Mouse (Mus musculus): Measurements from ENCODE around the gene Tfcp2l1. TPM values are rescaled to one million over a fixed set of nuclear protein-coding genes. Genes with fewer than 3 reads are reported as not detected.

The Tfcp2l1 gene
- total RNA-seq (2021): under 1 TPM; 0.32 to 0.47 TPM
- polyA plus RNA-seq (2012; rRNA removed): 0.29 and 0.33 TPM in 2 replicates
- long read RNA-seq: 0 reads

- TF ChIP-seq POLR2A (IDR thresholded peaks at IDR 0.05; ENCODE audit: insufficient read depth, low read depth, low read length): no peak
- TF ChIP-seq CTCF (IDR thresholded peaks at IDR 0.05): peak; percentile 48
- H3K27ac ChIP-seq: no peak within 1 kb of the TSS
- peak; percentile 75 to 83 for DNase-seq
- under 1% methylated on average over 48 of the region's 48 CpGs for WGBS
- H3K4me3 ChIP-seq: peak within 1 kb of the TSS; percentile 50
- intact Hi-C loops (cut with DNase I): no loop called here
- H3K79me2 ChIP-seq (replicated peaks; ENCODE audit: control insufficient read depth, insufficient read depth, low read length): no peaks in the 10 kb centered on the region
- H3K4me1 ChIP-seq (ENCODE audit: control insufficient read depth, insufficient read depth, low read length): no peaks in the 10 kb centered on the region
- H3K36me3 ChIP-seq (ENCODE audit: control insufficient read depth, insufficient read depth, low read length): no peaks in the 10 kb centered on the region
- no peaks in the 10 kb centered on the region for H3K27me3 ChIP-seq (ENCODE audit: control insufficient read depth, insufficient read depth, low read length)
- H3K9ac ChIP-seq (ENCODE audit: low read depth, low read length): no peak within 1 kb of the TSS; the same call in 1 of the 2 replicates
These were observed at the start of gene Tfcp2l1 for GRCm38 (mm10) chr1:118627781-118628464. Gene Tfcp2l1 (plus strand): TSS chr1:118627945.

DNA sequence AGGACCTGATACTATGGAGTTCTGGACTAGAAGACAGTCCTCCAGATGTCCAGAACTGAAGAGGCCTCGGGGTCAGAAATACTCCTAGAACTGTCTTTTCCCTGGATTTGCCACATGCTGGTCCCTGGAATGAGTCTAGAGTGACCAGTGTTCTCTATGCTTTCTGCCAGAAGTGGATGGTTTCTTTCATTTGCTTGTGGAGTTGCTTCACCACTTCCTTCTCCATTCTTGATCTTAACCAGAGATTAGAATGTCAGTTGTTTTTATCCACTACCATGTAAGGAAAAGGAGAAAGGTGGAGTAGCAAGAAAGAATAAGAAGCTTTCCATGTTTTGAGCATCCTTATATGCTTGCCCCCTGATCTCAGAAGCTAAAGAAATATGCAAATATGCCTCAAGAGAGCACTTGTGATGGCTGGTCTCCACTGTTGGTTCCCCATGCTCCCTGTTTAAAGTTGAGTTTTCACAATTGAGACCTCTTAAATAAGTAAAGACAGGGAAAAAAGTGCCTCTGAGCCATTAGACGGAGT is 47.5 kb upstream of the Tfcp2l1 start:
- WGBS: 90% methylated on average over 2 of the region's 2 CpGs
- Histone ChIP-seq H3K27ac (no peak overlapping the region), H3K79me2 (replicated peaks; ENCODE audit: control insufficient read depth, insufficient read depth, low read length) (no peaks in the 10 kb centered on the region), H3K27me3 (ENCODE audit: control insufficient read depth, insufficient read depth, low read length) (no peaks in the 10 kb centered on the region), H3K4me1 (ENCODE audit: control insufficient read depth, insufficient read depth, low read length) (no peaks in the 10 kb centered on the region), H3K36me3 (ENCODE audit: control insufficient read depth, insufficient read depth, low read length) (no peaks in the 10 kb centered on the region), H3K4me3 (no peak overlapping the region), H3K9ac (ENCODE audit: low read depth, low read length) (no peak overlapping the region)
- intact Hi-C loops (cut with DNase I): no loop called here
- DNase-seq: no peak
- no peak for TF ChIP-seq POLR2A (IDR thresholded peaks at IDR 0.05; ENCODE audit: insufficient read depth, low read depth, low read length)
- no peak for TF ChIP-seq CTCF (IDR thresholded peaks at IDR 0.05)
- no peak for TF ChIP-seq EP300 (IDR thresholded peaks at IDR 0.05; ENCODE audit: insufficient read depth, low read depth, low read length)

GRCm38 (mm10) chr1:118581179-118581578 is 46.6 kb upstream of the Tfcp2l1 start:
- TF ChIP-seq CTCF (IDR thresholded peaks at IDR 0.05) (no peak), POLR2A (IDR thresholded peaks at IDR 0.05; ENCODE audit: insufficient read depth, low read depth, low read length) (no peak), EP300 (IDR thresholded peaks at IDR 0.05; ENCODE audit: insufficient read depth, low read depth, low read length) (no peak)
- H3K27me3 ChIP-seq (ENCODE audit: control insufficient read depth, insufficient read depth, low read length): no peaks in the 10 kb centered on the region
- H3K27ac ChIP-seq: no peak overlapping the region
- H3K4me3 ChIP-seq: no peak overlapping the region
- H3K4me1 ChIP-seq (ENCODE audit: control insufficient read depth, insufficient read depth, low read length): no peaks in the 10 kb centered on the region
- H3K9ac ChIP-seq (ENCODE audit: low read depth, low read length): no peak overlapping the region
- H3K79me2 ChIP-seq (replicated peaks; ENCODE audit: control insufficient read depth, insufficient read depth, low read length): no peaks in the 10 kb centered on the region
- DNase-seq: no peak
- intact Hi-C loops (cut with DNase I): no loop called here
- no peaks in the 10 kb centered on the region for H3K36me3 ChIP-seq (ENCODE audit: control insufficient read depth, insufficient read depth, low read length)
- WGBS: 82% methylated on average over 8 of the region's 8 CpGs

GRCm38 (mm10) chr1:118589721-118590120 is 38.0 kb upstream of the Tfcp2l1 start:
- H3K27me3 ChIP-seq (ENCODE audit: control insufficient read depth, insufficient read depth, low read length): no peaks in the 10 kb centered on the region
- WGBS: 50% methylated on average over 5 of the region's 5 CpGs
- peak overlapping the region; percentile 44 for H3K27ac ChIP-seq
- H3K4me1 ChIP-seq (ENCODE audit: control insufficient read depth, insufficient read depth, low read length): peaks cover 3% of the 10 kb centered on the region; the same call in 1 of the 2 replicates
- H3K79me2 ChIP-seq (replicated peaks; ENCODE audit: control insufficient read depth, insufficient read depth, low read length): no peaks in the 10 kb centered on the region
- TF ChIP-seq POLR2A (IDR thresholded peaks at IDR 0.05; ENCODE audit: insufficient read depth, low read depth, low read length) (no peak), CTCF (IDR thresholded peaks at IDR 0.05) (no peak), EP300 (IDR thresholded peaks at IDR 0.05; ENCODE audit: insufficient read depth, low read depth, low read length) (no peak)
- peaks cover 35% of the 10 kb centered on the region for H3K36me3 ChIP-seq (ENCODE audit: control insufficient read depth, insufficient read depth, low read length)
- no peak overlapping the region for H3K4me3 ChIP-seq
- intact Hi-C loops (cut with DNase I): no loop called here
- DNase-seq: peak in 1 of 2 experiments; percentile 19
- H3K9ac ChIP-seq (ENCODE audit: low read depth, low read length): no peak overlapping the region

DNA sequence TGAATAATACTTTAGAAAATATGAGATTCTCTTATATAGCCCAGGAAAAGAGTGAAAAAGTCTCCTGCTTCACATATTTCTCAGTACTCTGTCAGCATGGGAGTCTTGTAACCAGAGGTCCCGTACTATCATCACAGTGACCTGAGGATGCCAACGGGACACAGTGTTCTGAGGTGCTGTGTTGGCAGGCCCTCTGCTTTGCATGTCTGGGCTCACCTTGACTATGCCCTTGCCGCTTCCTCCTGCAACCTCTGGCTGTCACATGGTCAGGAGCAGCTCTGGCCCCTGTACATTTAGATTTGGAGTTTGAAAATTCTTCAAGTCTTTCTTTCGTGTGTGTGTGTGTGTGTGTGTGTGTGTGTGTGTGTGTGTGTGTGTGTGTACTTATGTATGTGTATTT is 34.8 kb upstream of the Tfcp2l1 start:
- Histone ChIP-seq H3K27ac (peak overlapping the region; percentile 37), H3K4me1 (ENCODE audit: control insufficient read depth, insufficient read depth, low read length) (peaks cover 3% of the 10 kb centered on the region; the same call in 1 of the 2 replicates), H3K36me3 (ENCODE audit: control insufficient read depth, insufficient read depth, low read length) (peaks cover 42% of the 10 kb centered on the region), H3K79me2 (replicated peaks; ENCODE audit: control insufficient read depth, insufficient read depth, low read length) (no peaks in the 10 kb centered on the region), H3K27me3 (ENCODE audit: control insufficient read depth, insufficient read depth, low read length) (no peaks in the 10 kb centered on the region), H3K9ac (ENCODE audit: low read depth, low read length) (no peak overlapping the region), H3K4me3 (no peak overlapping the region)
- TF ChIP-seq EP300 (IDR thresholded peaks at IDR 0.05; ENCODE audit: insufficient read depth, low read depth, low read length) (peak; percentile 89), CTCF (IDR thresholded peaks at IDR 0.05) (no peak), POLR2A (IDR thresholded peaks at IDR 0.05; ENCODE audit: insufficient read depth, low read depth, low read length) (no peak)
- WGBS: 71% methylated on average over 4 of the region's 4 CpGs
- DNase-seq: peak in 1 of 2 experiments; percentile 71
- intact Hi-C loops (cut with DNase I): no loop called here

GRCm38 (mm10) chr1:118595395-118595794 is 32.4 kb upstream of the Tfcp2l1 start:
- DNase-seq: no peak
- 39% methylated on average over 2 of the region's 2 CpGs for WGBS
- intact Hi-C loops (cut with DNase I): no loop called here
- H3K9ac ChIP-seq (ENCODE audit: low read depth, low read length): no peak overlapping the region
- no peak overlapping the region for H3K27ac ChIP-seq
- H3K79me2 ChIP-seq (replicated peaks; ENCODE audit: control insufficient read depth, insufficient read depth, low read length): no peaks in the 10 kb centered on the region
- no peaks in the 10 kb centered on the region for H3K27me3 ChIP-seq (ENCODE audit: control insufficient read depth, insufficient read depth, low read length)
- no peak for TF ChIP-seq EP300 (IDR thresholded peaks at IDR 0.05; ENCODE audit: insufficient read depth, low read depth, low read length)
- no peak for TF ChIP-seq POLR2A (IDR thresholded peaks at IDR 0.05; ENCODE audit: insufficient read depth, low read depth, low read length)
- no peak for TF ChIP-seq CTCF (IDR thresholded peaks at IDR 0.05)
- peaks cover 33% of the 10 kb centered on the region for H3K36me3 ChIP-seq (ENCODE audit: control insufficient read depth, insufficient read depth, low read length)
- H3K4me1 ChIP-seq (ENCODE audit: control insufficient read depth, insufficient read depth, low read length): peaks cover 2% of the 10 kb centered on the region; the same call in 1 of the 2 replicates
- H3K4me3 ChIP-seq: no peak overlapping the region
